Mouse (Mus musculus): ENCODE results near the gene Rpl24.
"Not testable (repeated sequence)": the region's sequence is repeated elsewhere in the genome, so short reads cannot be mapped to it uniquely, and the experiment has no call there.

Gene Rpl24

DNA sequence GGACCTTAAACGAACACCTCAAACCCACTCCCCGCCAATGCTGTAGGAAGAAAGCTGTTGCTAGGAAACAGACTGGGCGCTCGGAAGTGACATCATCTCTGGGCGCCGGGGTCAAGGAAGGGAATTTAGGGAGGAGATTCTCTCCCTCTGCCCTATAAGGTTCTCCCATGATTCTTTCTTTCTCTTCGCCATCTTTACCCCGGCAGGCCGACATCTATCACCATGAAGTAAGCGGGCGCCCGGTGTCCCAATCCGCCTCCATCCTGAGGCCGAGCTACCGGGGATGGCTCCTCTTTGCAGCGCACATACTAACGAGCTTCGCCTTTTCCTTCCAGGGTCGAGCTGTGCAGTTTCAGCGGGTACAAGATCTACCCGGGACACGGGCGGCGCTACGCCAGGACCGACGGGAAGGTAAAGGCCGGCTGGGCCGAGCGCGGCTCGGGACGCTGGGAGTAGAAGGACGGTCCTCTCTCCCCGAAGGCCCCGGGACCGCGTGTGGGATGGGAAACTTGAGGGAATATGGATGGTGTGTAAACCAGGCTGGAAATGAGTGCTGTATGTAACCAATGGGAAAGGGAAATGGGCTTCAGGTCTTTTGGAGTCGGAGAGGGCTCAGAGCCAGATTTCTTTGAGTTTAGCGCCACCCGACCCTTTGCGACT lies at the start of gene Rpl24:
TSS of gene Rpl24 (plus strand) at position 64 of the 660 bp plus-strand sequence.
- peak; percentile 91 for DNase-seq (ENCODE audit: inconsistent ontology term)

DNA sequence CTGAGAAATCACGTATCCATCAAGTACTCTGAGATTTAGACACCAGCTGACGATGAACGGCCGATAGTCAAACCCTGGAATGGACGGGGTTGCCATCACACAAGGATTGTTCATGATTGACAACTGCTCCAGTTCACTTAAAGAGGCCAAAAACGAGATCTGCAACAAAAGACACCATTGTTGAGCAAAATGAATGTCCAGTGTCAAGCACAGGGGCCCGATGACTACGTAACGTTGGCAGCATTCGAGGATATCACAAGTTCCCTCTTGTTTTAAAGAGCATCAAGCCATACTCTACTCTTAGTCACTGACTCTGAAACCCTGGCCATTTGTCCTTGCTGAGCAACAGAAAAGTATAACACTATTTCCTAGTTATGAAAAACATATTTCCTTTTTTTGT lies 44.0 kb upstream of the Rpl24 start:
- DNase-seq (ENCODE audit: inconsistent ontology term) = no peak

DNA sequence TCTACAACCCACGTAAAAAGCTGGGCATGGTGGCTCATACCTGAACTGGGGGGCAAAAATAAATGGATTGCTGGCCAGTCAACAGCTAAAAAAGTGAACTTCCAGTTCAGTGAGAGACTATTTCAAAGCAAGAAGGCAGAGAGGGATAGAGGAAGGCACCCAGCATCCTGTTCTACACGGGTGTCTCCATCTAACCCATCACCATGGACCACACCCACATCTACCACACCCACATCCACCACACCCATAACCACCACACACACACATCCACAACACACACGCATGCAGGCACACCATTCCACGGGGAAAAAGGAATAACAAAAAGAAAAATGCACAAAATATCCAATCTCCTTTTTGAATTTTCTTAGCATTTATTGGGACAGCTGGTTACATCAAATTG lies 42.1 kb upstream of the Rpl24 start:
- no peak for DNase-seq (ENCODE audit: inconsistent ontology term)

DNA sequence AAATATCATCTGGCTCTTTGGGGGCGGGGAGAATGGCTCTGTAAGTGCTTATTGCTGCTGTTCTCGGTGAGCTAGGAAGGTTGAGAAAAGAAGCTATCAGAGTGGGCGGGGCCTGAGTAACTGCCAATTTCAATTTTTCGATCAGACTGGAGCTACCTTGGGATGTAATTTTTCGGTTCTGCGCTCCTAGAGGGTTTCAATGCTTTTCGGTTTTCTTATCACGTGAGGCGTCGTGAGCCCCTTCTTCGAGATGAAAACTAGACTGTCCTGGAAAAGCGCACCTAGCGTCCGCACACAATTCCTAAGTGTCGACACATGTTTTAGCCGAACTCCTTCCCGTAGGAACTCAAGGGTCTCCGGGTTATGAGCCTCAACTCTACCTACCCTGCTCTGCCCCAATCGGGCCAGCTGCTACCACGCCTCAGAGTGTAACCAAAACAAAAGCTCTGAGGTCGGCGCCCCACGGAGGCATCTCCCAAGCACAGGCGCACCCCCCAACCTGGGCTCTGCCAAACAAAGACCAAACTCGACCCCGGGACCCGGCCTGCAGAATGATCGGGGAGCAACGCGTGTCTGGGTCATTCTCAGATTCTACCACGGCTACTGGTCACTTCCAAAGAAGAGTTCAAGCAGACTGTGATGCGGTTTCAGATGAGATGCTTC lies 32.3 kb upstream of the Rpl24 start:
- peak; percentile 42 for DNase-seq (ENCODE audit: inconsistent ontology term)

DNA sequence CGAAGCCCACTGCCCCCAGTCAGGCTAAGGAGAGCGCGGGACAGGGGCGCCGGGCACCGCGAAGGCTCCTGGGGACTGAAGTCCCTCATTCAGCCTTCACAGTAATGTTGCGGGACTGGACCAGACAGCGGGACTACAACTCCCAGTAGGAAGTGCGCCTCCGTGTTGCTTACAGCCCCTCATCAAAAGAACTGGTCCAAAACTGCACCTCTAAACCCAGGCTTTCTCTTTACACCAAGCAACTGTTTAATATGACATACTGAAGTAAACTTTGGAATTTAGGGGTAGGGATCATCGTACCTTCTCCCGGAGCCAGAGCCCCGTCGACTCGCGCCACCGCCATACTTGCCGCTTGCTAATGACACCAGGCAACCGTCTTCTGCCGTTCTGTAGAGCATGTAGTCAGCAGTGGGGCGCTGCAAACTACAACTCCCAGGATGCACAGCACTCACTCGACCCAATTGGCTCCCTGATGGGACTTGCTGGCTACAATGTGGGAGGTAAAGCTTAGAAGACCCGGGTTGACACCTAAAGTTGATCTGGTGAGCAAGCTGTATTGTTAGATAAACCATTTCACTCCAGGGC lies 31.5 kb upstream of the Rpl24 start, which contains the start of gene Cep97:
TSS of gene Cep97 (minus strand) at position 403 of the 585 bp plus-strand sequence.
- peak; percentile 92 for DNase-seq (ENCODE audit: inconsistent ontology term)

DNA sequence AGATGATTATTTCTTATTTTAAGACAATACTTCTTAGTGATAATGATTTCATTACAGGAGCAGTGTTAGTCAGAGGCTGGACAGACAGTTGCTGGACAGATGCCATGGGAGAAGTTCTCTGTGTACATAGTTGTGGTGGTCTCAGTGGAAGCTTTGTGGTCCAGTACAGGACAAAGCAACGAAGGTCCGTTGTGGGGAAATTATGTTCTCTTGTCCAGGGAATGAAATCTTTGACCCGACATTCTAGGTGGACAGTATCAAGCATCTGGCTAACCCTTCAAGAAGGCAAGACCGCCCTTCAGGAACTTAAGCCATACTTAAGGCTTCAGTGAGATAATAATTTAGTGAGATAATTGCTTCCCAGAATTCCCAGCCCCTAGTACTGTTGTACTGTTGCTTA lies 27.3 kb upstream of the Rpl24 start:
- DNase-seq (ENCODE audit: inconsistent ontology term) = no peak

DNA sequence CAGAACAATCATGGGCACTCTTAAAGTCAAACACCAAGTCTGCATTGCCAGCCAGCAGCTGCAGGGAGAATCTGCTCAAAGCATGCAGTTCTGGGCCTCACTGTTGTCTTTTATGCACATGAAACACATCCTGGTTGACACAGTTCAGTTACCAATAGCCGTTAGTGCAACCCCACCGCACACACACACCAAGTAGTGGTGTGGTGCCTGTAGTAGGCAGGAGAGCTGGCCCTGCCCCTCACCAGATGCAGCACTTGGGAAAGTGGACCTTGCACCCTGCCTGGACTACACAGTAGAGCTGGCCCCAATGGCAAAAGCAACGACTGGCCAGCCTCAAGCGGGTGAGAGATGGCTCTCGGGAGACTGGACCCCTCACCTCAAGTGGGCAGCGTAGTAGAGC lies 26.4 kb upstream of the Rpl24 start:
- DNase-seq (ENCODE audit: inconsistent ontology term) = no peak

DNA sequence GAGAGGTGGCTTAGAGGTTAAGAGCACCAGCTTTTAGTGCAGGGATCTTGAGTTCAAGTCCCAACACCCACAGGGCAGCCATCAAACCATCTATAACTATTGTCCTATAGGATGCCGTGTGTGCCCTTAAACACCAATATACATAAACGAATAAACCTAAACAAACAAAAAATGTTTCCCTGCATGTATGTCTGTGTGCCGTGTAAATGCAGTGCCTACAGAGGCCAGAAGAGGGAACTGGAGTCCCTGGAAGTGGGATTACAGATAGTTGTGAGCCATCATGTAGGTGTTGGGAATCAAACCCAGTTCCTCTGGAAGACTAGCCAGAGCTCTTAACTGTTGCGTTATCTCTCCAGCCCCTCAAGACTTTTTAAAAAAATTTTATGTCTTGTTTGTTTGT lies 25.3 kb upstream of the Rpl24 start:
- no peak for DNase-seq (ENCODE audit: inconsistent ontology term)

DNA sequence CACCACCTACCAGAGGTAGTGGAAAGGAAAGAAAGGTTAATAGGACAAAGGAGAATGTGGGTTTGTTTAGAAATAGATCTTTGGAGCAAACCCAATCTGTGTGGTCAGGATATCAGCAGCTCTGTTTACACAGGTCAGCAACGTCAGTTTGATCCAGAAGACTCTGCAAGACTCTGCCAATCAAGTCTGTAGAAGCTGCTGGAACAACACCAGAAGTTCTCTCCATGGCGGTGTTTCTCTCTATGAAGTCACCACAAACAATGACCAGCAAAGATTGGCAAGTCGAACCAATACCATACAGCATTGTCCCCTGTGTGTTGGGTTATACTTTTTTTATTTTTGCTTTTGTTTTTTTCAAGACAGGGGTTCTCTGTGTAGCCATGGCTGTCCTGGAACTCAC lies 18.8 kb upstream of the Rpl24 start:
- DNase-seq (ENCODE audit: inconsistent ontology term) = no peak

DNA sequence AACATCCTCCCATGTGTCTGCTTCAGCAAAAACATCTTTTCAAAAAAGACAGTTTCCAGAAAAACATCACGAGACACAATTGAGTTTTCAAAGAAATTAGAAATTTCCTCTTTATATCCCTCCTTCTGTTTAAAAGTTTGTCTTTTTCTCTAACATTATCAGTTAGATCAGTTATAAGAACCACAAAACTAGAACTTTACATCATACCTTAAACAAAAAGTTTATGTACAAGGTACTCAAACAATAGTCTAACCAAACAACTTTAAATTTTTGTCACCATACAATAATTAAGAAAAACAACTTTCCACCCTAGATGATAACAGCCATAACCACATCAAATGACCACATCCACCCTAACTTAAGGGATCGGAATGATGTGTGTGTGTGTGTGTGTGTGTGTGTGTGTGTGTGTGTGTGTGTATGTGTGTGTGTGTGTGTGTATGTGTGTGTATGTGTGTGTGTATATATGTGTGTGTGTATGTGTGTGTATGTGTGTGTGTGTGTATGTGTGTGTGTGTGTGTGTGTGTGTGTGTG lies 18.1 kb upstream of the Rpl24 start:
- not testable (repeated sequence) for DNase-seq (ENCODE audit: inconsistent ontology term)

DNA sequence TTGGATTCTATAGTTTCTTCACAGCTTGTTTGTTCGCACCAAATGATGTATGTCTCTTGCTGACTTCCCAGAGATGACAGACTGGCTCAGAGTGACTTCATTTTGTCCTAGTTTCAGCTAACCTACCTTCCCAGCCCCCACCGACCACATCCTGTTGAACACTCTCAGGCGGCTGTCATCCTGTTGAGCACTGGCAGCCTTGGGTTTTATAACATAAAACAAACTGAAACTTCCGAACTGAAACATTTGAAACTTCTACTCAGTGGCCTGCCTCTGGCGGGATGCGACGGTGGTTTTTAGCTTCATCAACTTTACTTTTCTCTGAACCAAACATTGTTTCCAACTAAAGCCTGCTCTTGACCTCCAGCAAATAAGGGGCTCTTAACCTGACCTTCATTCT lies 17.1 kb upstream of the Rpl24 start:
- peak; percentile 31 for DNase-seq (ENCODE audit: inconsistent ontology term)

DNA sequence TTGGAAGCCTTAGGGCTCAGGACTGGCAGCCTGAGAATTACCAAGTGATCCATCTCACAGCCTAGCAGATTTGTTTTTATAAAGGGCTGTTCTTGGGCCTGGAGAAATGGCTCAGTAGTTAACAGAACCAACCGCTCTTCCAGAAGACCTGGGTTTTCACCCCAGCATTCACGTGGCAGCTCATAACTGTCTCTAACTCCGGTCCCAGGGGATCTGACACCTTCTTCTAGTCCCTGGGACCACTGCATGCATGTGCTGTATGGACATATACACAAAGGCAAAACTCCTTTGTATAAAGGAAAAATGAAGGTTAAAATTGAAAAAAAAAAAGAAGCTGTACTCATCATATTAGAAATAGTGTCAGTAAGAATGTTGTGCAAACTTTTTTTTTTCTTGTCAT lies 15.6 kb upstream of the Rpl24 start:
- DNase-seq (ENCODE audit: inconsistent ontology term) = no peak

DNA sequence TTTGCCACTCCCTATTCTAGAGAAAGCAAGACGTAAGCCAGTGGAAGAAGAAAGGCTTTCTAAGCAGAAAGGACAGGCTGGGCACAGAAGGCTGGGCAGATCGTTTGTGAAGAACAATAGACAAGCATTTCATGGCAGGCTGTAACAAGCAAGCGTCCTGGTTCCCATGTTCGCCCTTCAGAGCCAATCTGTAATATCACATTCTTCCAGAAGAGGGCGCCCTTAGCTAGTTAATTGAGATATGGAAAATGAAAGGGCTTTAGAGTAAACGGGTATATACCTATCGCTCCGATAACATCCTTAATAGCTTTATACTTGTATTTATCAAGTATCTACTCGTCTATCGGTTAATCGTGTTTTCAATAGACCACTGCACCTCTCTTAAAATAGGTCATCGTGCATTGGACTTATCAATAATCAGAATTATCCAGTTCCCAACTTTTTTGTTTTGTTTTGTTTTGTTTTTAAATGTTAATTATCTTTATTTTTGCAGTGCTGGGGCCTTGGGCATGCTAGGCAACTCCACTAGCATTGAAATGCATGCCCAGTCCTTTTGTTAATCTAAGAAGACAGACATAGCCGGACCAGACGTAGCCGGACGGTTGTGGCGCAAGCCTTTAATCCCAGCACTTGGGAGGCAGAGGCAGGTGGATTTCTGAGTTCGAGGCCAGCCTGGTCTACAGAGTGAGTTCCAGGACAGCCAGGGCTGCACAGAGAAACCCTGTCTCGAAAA lies 15.0 kb upstream of the Rpl24 start:
- DNase-seq (ENCODE audit: inconsistent ontology term) = peak; percentile 89

DNA sequence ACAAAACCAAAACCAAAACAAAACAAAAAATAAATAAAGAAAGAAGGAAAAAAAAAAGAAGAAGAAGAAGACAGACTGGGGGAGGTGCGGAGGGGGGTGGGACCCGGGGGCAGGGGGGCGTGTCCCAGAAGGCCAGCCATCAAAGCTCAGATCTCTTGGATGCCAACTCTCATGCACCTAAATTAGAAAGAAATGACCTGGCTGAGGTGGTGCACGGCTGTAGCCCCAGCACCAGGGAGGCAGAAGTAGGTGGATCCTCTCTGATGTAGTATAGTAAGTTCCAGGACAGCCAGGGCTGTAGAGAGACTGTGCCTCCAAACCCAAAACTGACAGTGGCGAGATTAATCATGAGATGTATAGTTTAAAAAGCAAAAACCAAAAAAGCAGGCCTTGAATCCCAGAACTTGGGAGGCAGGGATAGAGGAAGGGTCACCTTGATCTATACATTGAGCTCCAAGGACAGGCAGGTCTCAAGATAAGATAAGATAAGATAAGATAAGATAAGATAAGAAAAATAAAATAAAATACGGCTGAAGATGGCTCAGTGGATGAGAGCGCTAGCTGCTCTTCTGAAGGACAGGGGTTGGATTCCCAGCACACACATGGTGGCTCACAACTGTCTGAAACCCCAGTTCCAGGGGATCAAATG lies 14.3 kb upstream of the Rpl24 start:
- DNase-seq (ENCODE audit: inconsistent ontology term) = no peak

DNA sequence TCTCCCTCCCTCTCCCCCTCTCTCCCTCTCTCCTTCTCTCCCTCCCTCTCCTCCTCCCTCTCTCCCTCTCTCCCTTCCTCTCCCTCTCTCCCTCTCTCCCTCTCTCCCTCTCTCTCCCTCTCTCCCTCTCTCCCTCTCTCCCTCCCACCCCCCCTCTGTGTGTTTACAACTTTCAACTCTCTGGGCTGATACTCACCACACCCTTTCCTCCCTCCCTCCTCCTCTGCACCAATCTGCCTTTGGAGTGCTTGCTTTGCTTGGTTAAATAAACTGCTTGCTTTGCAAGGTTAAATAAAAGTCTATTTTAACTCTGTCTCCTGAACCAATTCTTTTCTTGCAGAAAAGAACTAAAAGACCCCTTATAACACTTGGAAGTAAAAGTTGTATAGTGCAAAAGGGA lies 13.3 kb upstream of the Rpl24 start:
- DNase-seq (ENCODE audit: inconsistent ontology term) = no peak

DNA sequence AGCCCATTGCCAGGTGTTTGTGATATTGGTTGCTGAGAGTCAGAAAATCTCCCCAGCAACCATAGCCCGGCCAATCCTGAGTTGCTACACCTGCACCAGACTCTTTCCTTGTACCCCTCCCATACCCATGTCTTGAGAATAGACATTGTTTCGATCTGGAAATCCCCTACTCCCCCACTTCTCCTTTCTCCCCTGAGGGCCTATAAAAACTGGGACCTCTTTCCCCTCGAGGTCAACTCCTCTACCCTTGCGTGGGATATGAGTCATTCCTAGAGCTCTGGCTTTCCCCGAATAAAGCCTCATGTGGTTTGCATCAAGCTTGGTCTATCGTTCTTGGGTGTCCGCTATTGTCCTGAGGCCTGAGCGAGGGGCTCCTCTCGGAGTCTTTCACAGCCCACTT lies 11.9 kb upstream of the Rpl24 start:
- not testable (repeated sequence) for DNase-seq (ENCODE audit: inconsistent ontology term)

DNA sequence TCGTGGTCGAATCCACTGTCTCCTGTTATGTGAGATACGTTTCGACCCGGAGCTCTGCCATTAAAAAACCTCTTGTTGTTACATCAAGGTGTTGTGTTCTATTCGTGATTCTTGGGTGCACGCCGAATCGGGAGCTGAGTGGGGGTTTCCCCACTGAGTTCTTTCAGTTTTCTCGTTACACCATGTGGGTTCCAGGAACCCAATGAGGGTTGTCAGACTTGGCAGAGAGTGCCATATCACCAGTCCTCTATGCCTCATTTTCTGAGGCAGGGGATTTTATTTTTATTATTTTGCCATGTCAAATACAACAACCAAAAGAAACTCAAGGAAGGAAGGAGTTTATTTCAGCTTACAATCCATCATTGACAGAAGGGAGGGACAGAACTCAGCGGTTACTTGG lies 3.0 kb upstream of the Rpl24 start:
- DNase-seq (ENCODE audit: inconsistent ontology term) = not testable (repeated sequence)

DNA sequence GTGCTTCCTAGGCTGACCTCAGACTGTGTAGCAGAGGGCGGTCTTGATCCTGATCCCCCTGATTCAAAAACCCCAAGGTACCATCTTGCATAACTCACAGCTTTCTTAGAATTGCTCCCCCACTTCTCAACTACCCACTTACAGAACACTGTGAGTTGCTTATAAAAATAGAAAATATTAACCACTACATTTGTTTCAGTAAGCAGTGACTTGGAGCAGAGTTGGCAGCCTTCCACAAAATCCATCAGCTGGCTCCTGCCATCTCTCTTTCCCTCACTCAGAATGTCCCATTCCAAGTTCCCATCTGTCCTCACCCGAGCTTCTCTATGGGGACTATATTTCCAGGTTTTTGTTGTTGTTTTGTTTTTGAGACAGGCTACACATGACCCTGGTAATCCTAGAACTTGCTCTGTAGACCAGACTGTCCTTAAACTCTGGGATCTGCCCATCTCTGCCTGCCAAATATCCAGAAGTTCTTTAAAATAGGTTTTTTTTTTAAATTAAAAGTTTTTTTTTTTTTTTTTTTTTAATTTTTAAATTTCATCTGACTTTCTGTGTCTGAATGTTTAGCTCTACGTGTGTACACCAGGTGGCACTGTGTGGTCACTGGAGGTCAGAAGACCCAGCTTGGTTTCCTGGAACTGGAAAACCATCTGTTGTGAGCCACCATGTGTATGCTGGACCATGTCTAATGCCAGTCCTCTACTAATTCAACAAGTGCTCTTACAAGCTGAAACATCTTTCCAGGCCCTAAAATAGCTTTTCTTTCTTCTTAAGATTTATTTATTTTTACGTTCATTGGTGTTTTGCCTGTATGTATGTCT lies 1.7 kb upstream of the Rpl24 start:
- DNase-seq (ENCODE audit: inconsistent ontology term) = peak; percentile 26

DNA sequence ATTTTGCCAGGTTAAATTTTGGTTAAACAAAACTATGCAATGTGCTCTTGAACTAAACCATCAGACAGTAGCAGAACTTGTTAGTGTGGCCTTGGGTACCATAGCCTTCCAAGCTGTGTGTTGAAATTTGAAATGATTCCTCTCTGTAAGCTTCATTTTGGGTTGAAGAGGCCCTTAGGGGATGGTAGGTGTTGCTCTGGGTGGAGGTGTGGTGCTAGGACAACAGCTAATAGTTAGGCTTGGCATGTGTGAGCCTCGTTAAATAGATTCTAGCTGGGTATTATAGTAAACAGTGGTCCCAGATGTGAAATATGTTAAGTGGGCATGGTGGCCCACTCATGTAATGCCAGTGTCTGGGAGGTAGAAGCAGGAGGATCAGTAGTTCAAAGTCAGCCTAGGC lies 1.1 kb downstream of the Rpl24 start:
- DNase-seq (ENCODE audit: inconsistent ontology term) = peak; percentile 25

DNA sequence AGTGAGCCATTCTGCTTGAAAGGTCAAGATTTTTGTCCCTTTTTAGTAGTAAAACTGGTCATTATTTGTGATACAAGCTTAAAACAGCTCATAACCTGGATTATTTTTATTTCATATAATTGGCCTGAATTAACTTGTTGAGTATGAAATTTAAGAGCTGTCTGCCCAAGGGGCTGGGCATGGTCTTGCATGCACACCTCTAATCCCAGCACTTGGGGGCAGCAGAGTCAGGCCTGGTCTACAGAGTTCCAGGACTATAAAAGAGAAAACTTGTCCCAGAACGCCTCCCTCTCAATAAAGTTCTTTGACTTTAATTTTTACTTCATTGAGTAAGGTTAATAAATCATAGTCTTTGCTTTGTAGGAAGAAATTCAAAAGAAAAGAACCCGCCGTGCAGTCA lies 3.1 kb downstream of the Rpl24 start:
- no peak for DNase-seq (ENCODE audit: inconsistent ontology term)

DNA sequence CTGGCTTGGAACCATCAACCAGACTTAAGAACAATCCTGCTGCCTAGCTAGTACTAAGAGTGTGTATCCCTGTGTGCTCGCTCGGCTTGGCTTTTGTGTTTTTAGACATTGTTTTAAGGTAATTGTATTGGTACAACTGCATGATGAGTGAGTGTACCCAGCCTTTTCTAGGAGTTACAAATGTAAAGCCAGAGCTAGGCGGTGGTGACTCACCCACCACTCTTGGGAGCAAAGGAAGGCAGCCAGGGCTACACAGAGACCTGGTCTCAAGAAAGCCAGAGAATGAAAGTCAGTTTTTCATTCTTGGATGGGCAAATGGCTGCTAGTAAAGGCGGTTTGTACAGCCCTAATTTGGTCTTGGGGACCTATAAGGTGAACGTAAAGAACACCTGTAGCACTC lies 4.3 kb downstream of the Rpl24 start:
- DNase-seq (ENCODE audit: inconsistent ontology term) = no peak
